Comparison of ENCODE assay signal across 31 mouse cellular contexts in the genomic region with DNA sequence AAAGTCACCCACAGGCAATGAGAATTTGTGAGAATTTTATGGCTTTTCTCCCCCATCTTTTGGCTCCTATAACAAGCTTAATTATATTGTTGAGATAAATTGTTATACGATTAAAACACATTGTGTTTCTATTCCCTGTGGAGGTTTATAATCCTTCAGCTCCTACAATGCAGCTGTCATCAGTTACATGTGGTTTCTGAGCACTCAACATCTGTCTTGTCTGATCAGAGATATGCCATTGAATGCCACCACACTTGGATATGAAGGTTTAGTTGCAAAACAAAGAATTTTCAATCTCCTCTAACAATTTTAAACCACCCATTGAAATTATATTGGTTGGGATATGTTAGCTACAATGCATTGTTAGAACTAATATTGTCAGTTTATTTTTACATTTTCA.
"Had no signal": no experiment of that assay in that cellular context is flagged by ENCODE, and none has a peak within 500 bp of the region (broad histone marks: within the 10 kb centered on the region; RNA-seq: fewer than 3 reads in every experiment).

No protein-coding gene starts in this region.

- H3K27me3 ChIP-seq: heart, embryonic 12.5 days; heart, embryonic 13.5 days; heart, embryonic 15.5 days; hindbrain, embryonic 12.5 days; hindbrain, embryonic 13.5 days; hindbrain, embryonic 15.5 days; intestine, embryonic 15.5 days; kidney, embryonic 15.5 days had no signal

- H3K36me3 ChIP-seq: heart, embryonic 12.5 days; heart, embryonic 13.5 days; heart, embryonic 15.5 days; hindbrain, embryonic 10.5 days; hindbrain, embryonic 12.5 days; hindbrain, embryonic 13.5 days; hindbrain, embryonic 15.5 days; intestine, embryonic 15.5 days; kidney, embryonic 15.5 days had no signal

- H3K4me3 ChIP-seq: heart, embryonic 12.5 days; heart, embryonic 13.5 days; heart, embryonic 15.5 days; hindbrain, embryonic 10.5 days; hindbrain, embryonic 12.5 days; hindbrain, embryonic 13.5 days; hindbrain, embryonic 15.5 days; intestine, embryonic 15.5 days; kidney, embryonic 15.5 days; layer of hippocampus, adult 2 months; left cerebral cortex, adult 2 months had no signal

- H3K4me2 ChIP-seq: heart, embryonic 11.5 days; heart, embryonic 12.5 days; heart, embryonic 13.5 days; heart, embryonic 15.5 days; hindbrain, embryonic 12.5 days; hindbrain, embryonic 13.5 days; hindbrain, embryonic 14.5 days; hindbrain, embryonic 15.5 days; intestine, embryonic 15.5 days; kidney, embryonic 15.5 days had no signal

- H3K9ac ChIP-seq: heart, embryonic 12.5 days; heart, embryonic 13.5 days; heart, embryonic 15.5 days; hindbrain, embryonic 12.5 days; hindbrain, embryonic 13.5 days; hindbrain, embryonic 14.5 days; hindbrain, embryonic 15.5 days; intestine, embryonic 15.5 days; kidney, embryonic 15.5 days had no signal

- H3K27ac ChIP-seq: heart, embryonic 13.5 days; heart, embryonic 15.5 days; hindbrain, embryonic 10.5 days; hindbrain, embryonic 12.5 days; hindbrain, embryonic 13.5 days; hindbrain, embryonic 14.5 days; hindbrain, embryonic 15.5 days; hindbrain, postnatal 0 days; intestine, embryonic 15.5 days; kidney, embryonic 15.5 days; kidney, postnatal 0 days; layer of hippocampus, adult 2 months; left cerebral cortex, adult 2 months had no signal

- H3K4me1 ChIP-seq: heart, embryonic 12.5 days; heart, embryonic 13.5 days; heart, embryonic 15.5 days; hindbrain, embryonic 10.5 days; hindbrain, embryonic 12.5 days; hindbrain, embryonic 13.5 days; hindbrain, embryonic 15.5 days; intestine, embryonic 15.5 days; kidney, embryonic 15.5 days had no signal

- DNase-seq: heart, postnatal 10 days; heart, postnatal 14 days; heart, postnatal 36 days; heart, postnatal 4 days; kidney, adult 11 months; kidney, adult 18-20 months; kidney, adult 2 months; kidney, adult 8-10 months; kidney, adult 9 months; kidney, postnatal 10 days; kidney, postnatal 14 days; kidney, postnatal 25 days; kidney, postnatal 36 days; kidney, postnatal 4 days; layer of hippocampus, adult 9-11 months; layer of hippocampus, postnatal 36 days had no signal
